Mouse (Mus musculus) thymus, postnatal 4 days (tissue): ENCODE measurements around the gene Tubg2.
A peak's percentile ranks its signal among the peaks of the same experiment; 100 is the strongest.

Experiments used
- DNase-seq: peaks from one replicate; pipeline ENCODE4 v3.0.0; 2021

The Tubg2 gene

GRCm38 (mm10) chr11:101167211-101167962 is 11.7 kb downstream of the Tubg2 start:
- no peak for DNase-seq

- no peak for DNase-seq
These were observed 12.2 kb downstream of the Tubg2 start for GRCm38 (mm10) chr11:101167963-101168300.

- DNase-seq = no peak
These were observed 12.7 kb downstream of the Tubg2 start for GRCm38 (mm10) chr11:101168301-101168980.

- DNase-seq = no peak
These were observed 13.8 kb downstream of the Tubg2 start for GRCm38 (mm10) chr11:101169301-101170107.

- peak; percentile 29 for DNase-seq
These were observed 14.7 kb downstream of the Tubg2 start, which contains the start of gene Cntnap1 for GRCm38 (mm10) chr11:101170354-101170810. Cntnap1 (plus strand) TSS chr11:101170523.

GRCm38 (mm10) chr11:101170811-101171610 is 15.3 kb downstream of the Tubg2 start, which contains the start of gene Plekhh3:
Plekhh3 (minus strand) TSS chr11:101171351.
- DNase-seq = peak; percentile 81

- DNase-seq = peak; percentile 63
These were observed 16.2 kb downstream of the Tubg2 start for GRCm38 (mm10) chr11:101171721-101172433.

- DNase-seq = no peak
These were observed 16.7 kb downstream of the Tubg2 start for GRCm38 (mm10) chr11:101172434-101172815.

GRCm38 (mm10) chr11:101173112-101173511 is 17.4 kb downstream of the Tubg2 start:
- DNase-seq = peak; percentile 34

- DNase-seq = peak; percentile 85
These were observed 18.1 kb downstream of the Tubg2 start for GRCm38 (mm10) chr11:101173631-101174388.

- no peak for DNase-seq
These were observed 18.7 kb downstream of the Tubg2 start for GRCm38 (mm10) chr11:101174389-101174745.

GRCm38 (mm10) chr11:101174851-101175628 is 19.3 kb downstream of the Tubg2 start, which contains the start of gene Ccr10:
Ccr10 (minus strand) TSS chr11:101175443.
- no peak for DNase-seq

GRCm38 (mm10) chr11:101175636-101176116 is 20.0 kb downstream of the Tubg2 start:
- DNase-seq = no peak

- DNase-seq = peak; percentile 36
These were observed 20.5 kb downstream of the Tubg2 start for GRCm38 (mm10) chr11:101176117-101176691.

- peak; percentile 91 for DNase-seq
These were observed 21.4 kb downstream of the Tubg2 start for GRCm38 (mm10) chr11:101176933-101177773.

GRCm38 (mm10) chr11:101178061-101179058 is 22.7 kb downstream of the Tubg2 start:
- no peak for DNase-seq

- DNase-seq = no peak
These were observed 23.6 kb downstream of the Tubg2 start for GRCm38 (mm10) chr11:101179306-101179705.
